Mouse (Mus musculus) limb, embryonic 14.5 days (tissue): ENCODE data around the gene Nr5a1. TPM values are rescaled to one million over a fixed set of nuclear protein-coding genes. Genes with fewer than 3 reads are reported as not detected.

Source experiments
- ATAC-seq: fragments of 200-750 bp; cut with Nextera tagmentation; 2 replicates; pipeline ENCODE4 v1.8.0; 2017; ENCODE audit warnings: low read depth, moderate number of reproducible peaks, moderate TSS enrichment; ENCODE audit not compliant: low FRiP score
- DNase-seq: peaks from one replicate; pipeline ENCODE4 v3.0.0-alpha.2; 2015; ENCODE audit warnings: low spot score
- H3K27ac ChIP-seq: fragments of 300-500 bp; sonication (generic); replicated peaks from 2 replicates; pipeline ENCODE4 v1.5.1; 2014; ENCODE audit warnings: low read depth, mild to moderate bottlenecking, low read length, moderate library complexity, mixed read lengths
- H3K27me3 ChIP-seq: fragments of 300-500 bp; sonication (generic); 2 replicates; pipeline ENCODE4 v1.6.1; 2014; ENCODE audit warnings: low read length, mixed read lengths; ENCODE audit not compliant: control insufficient read depth, insufficient read depth
- H3K36me3 ChIP-seq: fragments of 300-500 bp; sonication (generic); 2 replicates; pipeline ENCODE4 v1.6.1; 2014; ENCODE audit warnings: mild to moderate bottlenecking, low read length, moderate library complexity, mixed read lengths; ENCODE audit not compliant: control insufficient read depth, insufficient read depth
- H3K4me1 ChIP-seq: fragments of 300-500 bp; sonication (generic); 2 replicates; pipeline ENCODE4 v1.6.1; 2014; ENCODE audit warnings: antibody characterized with exemption, low read length, mixed read lengths; ENCODE audit not compliant: control insufficient read depth, insufficient read depth
- H3K4me2 ChIP-seq: fragments of 300-500 bp; sonication (generic); replicated peaks from 2 replicates; pipeline ENCODE4 v1.6.1; 2014; ENCODE audit warnings: low read depth, mild to moderate bottlenecking, low read length, moderate library complexity; ENCODE audit not compliant: severe bottlenecking
- H3K4me3 ChIP-seq: fragments of 300-500 bp; sonication (generic); replicated peaks from 2 replicates; pipeline ENCODE4 v1.5.1; 2014; ENCODE audit warnings: low read length
- H3K9ac ChIP-seq: fragments of 300-500 bp; sonication (generic); 2 replicates; pipeline ENCODE4 v1.6.1; 2014; ENCODE audit warnings: mild to moderate bottlenecking, low read depth, low read length, moderate library complexity; ENCODE audit not compliant: severe bottlenecking
- H3K9me3 ChIP-seq: fragments of 300-500 bp; sonication (generic); 2 replicates; pipeline ENCODE4 v1.6.1; 2016; ENCODE audit warnings: low read length; ENCODE audit not compliant: control insufficient read depth
- POLR2A ChIP-seq: fragments of 200-500 bp; IDR thresholded peaks from 2 replicates; pipeline ENCODE4 v1.8.0; 2012; ENCODE audit warnings: inconsistent platforms, mild to moderate bottlenecking, moderate library complexity, borderline replicate concordance; ENCODE audit not compliant: insufficient read depth, insufficient read length; ENCODE audit errors: extremely low read depth
- WGBS: fragments of 180-500 bp; shearing (Covaris S2); extraction: QIAGEN DNeasy Blood & Tissue Kit; methylation state at CpG from one replicate; pipeline ENCODE4 v1.1.7; 2014; 5-methylcytosine and 5-hydroxymethylcytosine counted together
- polyA plus RNA-seq, 2 experiments: library from polyadenylated mRNA; depleted of rRNA in 1 of 2; stranded (reverse) in 1 of 2; unstranded in 1 of 2; fragments of >200 nt; fragmentation: Nextera tagmentation in 1 of 2; extraction: Ambion mirVana in 1 of 2; gene quantifications; 2 replicates each; pipeline versions ENCODE4 v1.2.1 to v1.2.3; 2012 to 2014

Gene Nr5a1
- polyA plus RNA-seq, 2 experiments, result 0.10 TPM; not detected in 1

GRCm38 (mm10) chr2:38652565-38653292 lies 61.6 kb downstream of the Nr5a1 start:
- no peak overlapping the region for H3K4me2 ChIP-seq
- no peak for ATAC-seq
- no peaks in the 10 kb centered on the region for H3K36me3 ChIP-seq
- H3K27ac ChIP-seq, result no peak overlapping the region
- H3K9ac ChIP-seq, result no peak overlapping the region
- H3K4me3 ChIP-seq, result no peak overlapping the region
- H3K27me3 ChIP-seq, result no peaks in the 10 kb centered on the region
- no peak for DNase-seq
- H3K9me3 ChIP-seq, result no peaks in the 10 kb centered on the region
- TF ChIP-seq POLR2A, result no peak
- H3K4me1 ChIP-seq, result peaks cover 4% of the 10 kb centered on the region; the same call in 1 of the 2 replicates
- WGBS, result 41% methylated on average over 10 of the region's 10 CpGs

GRCm38 (mm10) chr2:38652098-38652497 lies 62.2 kb downstream of the Nr5a1 start:
- WGBS, result 42% methylated on average over 7 of the region's 7 CpGs
- no peak for TF ChIP-seq POLR2A
- ATAC-seq (no peak), DNase-seq (no peak)
- H3K4me1 ChIP-seq, result peaks cover 8% of the 10 kb centered on the region; the same call in 1 of the 2 replicates
- no peak overlapping the region for H3K9ac ChIP-seq
- no peaks in the 10 kb centered on the region for H3K27me3 ChIP-seq
- H3K9me3 ChIP-seq, result no peaks in the 10 kb centered on the region
- H3K4me2 ChIP-seq, result no peak overlapping the region
- H3K27ac ChIP-seq, result no peak overlapping the region
- no peak overlapping the region for H3K4me3 ChIP-seq
- no peaks in the 10 kb centered on the region for H3K36me3 ChIP-seq

- H3K4me2 ChIP-seq, result no peak overlapping the region
- peaks cover 9% of the 10 kb centered on the region; the same call in 1 of the 2 replicates for H3K4me1 ChIP-seq
- no peak for TF ChIP-seq POLR2A
- ATAC-seq (no peak), DNase-seq (peak; percentile 6)
- no peak overlapping the region for H3K9ac ChIP-seq
- WGBS, result 28% methylated on average over 1 of the region's 1 CpGs
- no peaks in the 10 kb centered on the region for H3K9me3 ChIP-seq
- no peaks in the 10 kb centered on the region for H3K27me3 ChIP-seq
- H3K27ac ChIP-seq, result no peak overlapping the region
- no peaks in the 10 kb centered on the region for H3K36me3 ChIP-seq
- H3K4me3 ChIP-seq, result no peak overlapping the region
Measured at GRCm38 (mm10) chr2:38650340-38650739, 64.0 kb downstream of the Nr5a1 start.

- H3K9me3 ChIP-seq, result no peaks in the 10 kb centered on the region
- no peak for DNase-seq
- no peak for TF ChIP-seq POLR2A
- no peaks in the 10 kb centered on the region for H3K27me3 ChIP-seq
- no peak overlapping the region for H3K9ac ChIP-seq
- H3K4me2 ChIP-seq, result no peak overlapping the region
- ATAC-seq, result no peak
- no peak overlapping the region for H3K27ac ChIP-seq
- 79% methylated on average over 7 of the region's 7 CpGs for WGBS
- H3K36me3 ChIP-seq, result no peaks in the 10 kb centered on the region
- no peak overlapping the region for H3K4me3 ChIP-seq
- peaks cover 15% of the 10 kb centered on the region; the same call in 1 of the 2 replicates for H3K4me1 ChIP-seq
Measured at GRCm38 (mm10) chr2:38647661-38648060, 66.7 kb downstream of the Nr5a1 start.

GRCm38 (mm10) chr2:38647201-38647606 lies 67.1 kb downstream of the Nr5a1 start:
- 59% methylated on average over 8 of the region's 8 CpGs for WGBS
- Histone ChIP-seq H3K4me1 (peaks cover 15% of the 10 kb centered on the region; the same call in 1 of the 2 replicates), H3K27ac (no peak overlapping the region), H3K4me3 (no peak overlapping the region), H3K4me2 (no peak overlapping the region), H3K27me3 (no peaks in the 10 kb centered on the region), H3K9me3 (no peaks in the 10 kb centered on the region), H3K36me3 (no peaks in the 10 kb centered on the region), H3K9ac (no peak overlapping the region)
- ATAC-seq (no peak), DNase-seq (no peak)
- TF ChIP-seq POLR2A, result no peak
